Mouse (Mus musculus): ENCODE measurements around the gene Cbr1. TPM values are rescaled to one million over a fixed set of nuclear protein-coding genes. Genes with fewer than 3 reads are reported as not detected.

Gene Cbr1
- total RNA-seq (2021): 10 to 100 TPM; 78.0 to 81.9 TPM
- long read RNA-seq, transcript Cbr1-201 (3 exons, 1,237 nt): major isoform, 38 of 49 reads
- long read RNA-seq, partial matches to known transcripts: 3 of 49 reads
- long read RNA-seq, other reads (novel, unspliced or antisense): 8 of 49 reads

- DNase-seq (ENCODE audit: low spot score in 2 of 2): no peak
Observed at GRCm38 (mm10) chr16:93605553-93605952, at the start of gene Cbr1. TSS of gene Cbr1 (plus strand) at chr16:93605853.

GRCm38 (mm10) chr16:93557646-93558045, 48.0 kb upstream of the Cbr1 start:
- DNase-seq (ENCODE audit: low spot score in 2 of 2): no peak

- DNase-seq (ENCODE audit: low spot score in 2 of 2): no peak
Observed at GRCm38 (mm10) chr16:93558499-93558898, 47.2 kb upstream of the Cbr1 start.

GRCm38 (mm10) chr16:93572383-93572782, 33.3 kb upstream of the Cbr1 start:
- no peak for DNase-seq (ENCODE audit: low spot score in 2 of 2)

- DNase-seq (ENCODE audit: low spot score in 2 of 2): no peak
Observed at GRCm38 (mm10) chr16:93573434-93573833, 32.2 kb upstream of the Cbr1 start.

- DNase-seq (ENCODE audit: low spot score in 2 of 2): no peak
Observed at GRCm38 (mm10) chr16:93574521-93575191, 31.0 kb upstream of the Cbr1 start.

GRCm38 (mm10) chr16:93575574-93575973, 30.1 kb upstream of the Cbr1 start:
- no peak for DNase-seq (ENCODE audit: low spot score in 2 of 2)

GRCm38 (mm10) chr16:93576412-93577082, 29.1 kb upstream of the Cbr1 start:
- peak; percentile 61 to 92 for DNase-seq (ENCODE audit: low spot score in 2 of 2)

GRCm38 (mm10) chr16:93578346-93579005, 27.2 kb upstream of the Cbr1 start:
- DNase-seq (ENCODE audit: low spot score in 2 of 2): no peak

GRCm38 (mm10) chr16:93581125-93581524, 24.5 kb upstream of the Cbr1 start:
- DNase-seq (ENCODE audit: low spot score in 2 of 2): no peak

GRCm38 (mm10) chr16:93584976-93585702, 20.5 kb upstream of the Cbr1 start:
- DNase-seq (ENCODE audit: low spot score in 2 of 2): no peak

- DNase-seq (ENCODE audit: low spot score in 2 of 2): no peak
Observed at GRCm38 (mm10) chr16:93585703-93586205, 19.9 kb upstream of the Cbr1 start.

- DNase-seq (ENCODE audit: low spot score in 2 of 2): no peak
Observed at GRCm38 (mm10) chr16:93586382-93586781, 19.3 kb upstream of the Cbr1 start.

GRCm38 (mm10) chr16:93588281-93588680, 17.4 kb upstream of the Cbr1 start:
- no peak for DNase-seq (ENCODE audit: low spot score in 2 of 2)

- no peak for DNase-seq (ENCODE audit: low spot score in 2 of 2)
Observed at GRCm38 (mm10) chr16:93590915-93591314, 14.7 kb upstream of the Cbr1 start.

- DNase-seq (ENCODE audit: low spot score in 2 of 2): no peak
Observed at GRCm38 (mm10) chr16:93591450-93592430, 13.9 kb upstream of the Cbr1 start.

GRCm38 (mm10) chr16:93592711-93593110, 12.9 kb upstream of the Cbr1 start:
- no peak for DNase-seq (ENCODE audit: low spot score in 2 of 2)

- no peak for DNase-seq (ENCODE audit: low spot score in 2 of 2)
Observed at GRCm38 (mm10) chr16:93593406-93593805, 12.2 kb upstream of the Cbr1 start.

- no peak for DNase-seq (ENCODE audit: low spot score in 2 of 2)
Observed at GRCm38 (mm10) chr16:93594448-93594847, 11.2 kb upstream of the Cbr1 start.

GRCm38 (mm10) chr16:93595766-93596165, 9.9 kb upstream of the Cbr1 start:
- no peak for DNase-seq (ENCODE audit: low spot score in 2 of 2)
